Mouse (Mus musculus) retina, embryonic 14.5 days (tissue): ENCODE data around the gene Atf6b.

Source experiments
- DNase-seq: peaks from one replicate; pipeline ENCODE4 v3.0.0-alpha.2; 2015; ENCODE audit warnings: low spot score

Atf6b gene

DNA sequence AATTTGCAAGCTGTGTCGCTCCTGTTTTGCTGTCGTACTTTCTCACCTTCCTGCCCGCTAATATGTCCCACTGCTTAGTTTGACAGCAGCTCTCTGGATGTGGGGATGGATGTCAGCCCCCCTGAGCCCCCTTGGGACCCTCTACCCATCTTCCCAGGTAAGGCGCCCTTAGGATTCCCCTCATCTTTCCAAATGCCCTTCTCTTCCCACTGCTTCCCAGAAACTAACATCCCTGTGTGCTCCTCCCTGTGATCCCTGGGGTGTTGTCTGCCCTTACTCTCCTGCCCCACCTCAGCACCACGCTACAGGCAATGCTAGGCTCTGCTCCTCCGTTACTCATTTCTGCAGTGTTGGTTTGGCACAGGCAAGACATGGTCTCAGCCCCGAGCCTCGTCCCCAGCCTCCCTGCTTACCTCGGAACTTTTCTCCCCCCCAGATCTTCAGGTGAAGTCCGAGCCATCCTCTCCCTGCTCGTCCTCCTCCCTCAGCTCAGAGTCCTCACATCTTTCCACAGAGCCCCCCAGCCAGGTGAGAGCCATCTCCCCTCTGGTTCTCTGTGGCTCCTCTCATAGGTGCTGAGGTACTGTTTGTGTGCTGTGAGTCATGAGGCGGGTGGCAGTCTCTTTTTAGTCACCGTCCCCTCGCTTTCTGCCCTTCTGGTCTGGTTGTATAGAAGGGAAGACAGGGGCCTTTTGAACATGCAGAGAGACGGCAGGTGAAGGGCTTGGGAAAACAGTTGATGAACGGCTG, 1.4 kb downstream of the Atf6b start:
- no peak for DNase-seq

DNA sequence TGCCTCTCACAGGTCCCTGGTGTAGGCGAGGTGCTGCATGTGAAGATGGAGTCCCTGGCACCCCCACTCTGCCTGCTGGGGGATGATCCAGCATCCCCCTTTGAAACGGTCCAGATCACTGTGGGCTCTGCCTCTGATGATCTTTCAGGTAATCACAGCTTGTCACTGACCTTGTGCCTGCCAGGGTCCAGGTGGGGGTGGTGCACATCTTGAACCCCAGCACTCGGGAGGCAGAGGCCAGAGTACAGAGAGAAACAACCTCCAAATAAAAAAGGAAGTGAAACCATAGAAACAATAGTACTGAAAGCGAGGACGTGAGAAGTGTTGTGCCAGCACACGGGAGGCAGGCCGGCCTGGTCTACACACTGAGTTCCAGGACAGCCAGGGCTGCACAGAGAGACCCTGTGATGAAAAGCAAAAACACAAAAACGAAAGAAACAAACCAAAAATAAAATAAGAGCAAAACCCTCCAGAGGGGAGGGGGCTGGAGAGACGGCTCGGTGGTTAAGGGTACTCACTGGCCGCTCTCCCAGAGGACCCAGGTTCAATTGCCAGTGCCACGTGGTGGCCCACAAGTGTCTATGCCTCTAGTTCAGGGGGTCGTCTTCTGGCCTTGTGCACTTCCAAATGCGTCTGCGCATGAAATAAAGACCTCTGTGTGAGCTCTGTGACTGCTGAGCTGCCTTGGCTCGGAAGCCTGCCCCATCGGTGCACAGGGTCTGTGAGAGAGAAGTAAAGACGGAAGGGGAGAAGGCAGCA, 2.3 kb downstream of the Atf6b start:
- DNase-seq = no peak

DNA sequence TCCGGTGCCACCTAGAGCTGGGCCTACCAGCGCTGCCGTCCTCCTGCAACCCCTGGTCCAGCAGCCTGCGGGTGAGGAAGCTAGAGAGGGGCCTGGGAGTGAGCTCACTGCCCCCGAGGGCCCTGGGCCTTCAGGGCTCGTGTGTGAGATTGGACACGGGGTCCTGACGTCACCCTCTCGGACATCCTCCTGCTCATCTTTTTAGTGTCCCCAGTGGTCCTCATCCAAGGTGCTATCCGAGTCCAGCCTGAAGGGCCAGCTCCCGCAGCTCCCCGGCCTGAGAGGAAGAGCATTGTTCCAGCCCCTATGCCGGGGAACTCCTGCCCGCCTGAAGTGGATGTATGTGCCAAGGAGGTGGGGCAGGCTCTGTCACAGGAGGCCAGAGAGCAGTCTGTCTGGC, 3.8 kb downstream of the Atf6b start:
- DNase-seq = no peak

DNA sequence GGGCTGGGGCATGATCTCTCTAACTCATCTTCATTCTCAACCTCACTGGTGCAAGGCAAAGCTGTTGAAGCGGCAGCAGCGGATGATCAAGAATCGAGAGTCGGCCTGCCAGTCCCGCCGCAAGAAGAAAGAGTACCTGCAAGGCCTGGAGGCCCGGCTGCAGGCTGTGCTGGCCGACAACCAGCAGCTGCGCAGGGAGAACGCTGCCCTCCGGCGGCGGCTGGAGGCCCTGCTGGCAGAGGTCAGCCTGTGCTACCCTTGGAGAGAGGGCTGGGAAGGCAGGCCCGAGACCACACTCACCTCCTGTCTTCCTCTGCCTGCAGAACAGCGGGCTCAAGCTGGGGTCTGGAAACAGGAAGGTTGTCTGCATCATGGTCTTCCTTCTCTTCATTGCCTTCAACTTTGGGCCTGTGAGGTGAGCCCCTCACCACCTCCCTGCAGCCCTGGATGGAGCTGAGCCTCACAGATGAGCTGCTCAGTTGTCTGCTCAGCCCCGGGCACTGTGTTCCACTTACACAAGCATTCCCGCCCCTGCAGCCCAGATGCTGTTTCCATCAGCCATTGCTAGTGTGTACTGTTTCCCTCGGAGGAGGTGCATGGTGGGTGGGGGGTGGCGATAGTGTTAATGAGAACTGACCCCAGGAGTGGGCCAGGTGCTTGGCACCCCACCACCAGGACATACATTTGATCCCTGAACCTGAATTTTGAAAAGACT, 4.7 kb downstream of the Atf6b start:
- peak; percentile 69 for DNase-seq

DNA sequence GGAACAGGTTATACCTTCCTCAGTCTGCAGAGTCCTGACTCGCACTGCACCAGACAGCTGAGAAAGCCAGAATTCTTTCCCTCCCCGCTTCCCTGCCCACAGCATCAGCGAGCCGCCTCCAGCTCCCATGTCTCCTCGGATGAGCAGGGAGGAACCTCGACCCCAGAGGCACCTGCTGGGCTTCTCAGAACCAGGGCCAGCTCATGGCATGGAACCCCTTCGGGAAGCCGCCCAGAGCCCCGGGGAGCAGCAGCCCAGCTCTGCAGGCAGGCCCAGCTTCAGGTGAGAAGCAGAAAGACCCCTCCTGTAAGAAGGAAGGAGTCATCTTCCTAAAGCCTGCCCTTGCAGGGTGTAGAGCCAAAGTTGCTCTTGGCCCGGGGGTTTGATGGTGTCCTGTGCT, 5.6 kb downstream of the Atf6b start:
- DNase-seq = no peak

DNA sequence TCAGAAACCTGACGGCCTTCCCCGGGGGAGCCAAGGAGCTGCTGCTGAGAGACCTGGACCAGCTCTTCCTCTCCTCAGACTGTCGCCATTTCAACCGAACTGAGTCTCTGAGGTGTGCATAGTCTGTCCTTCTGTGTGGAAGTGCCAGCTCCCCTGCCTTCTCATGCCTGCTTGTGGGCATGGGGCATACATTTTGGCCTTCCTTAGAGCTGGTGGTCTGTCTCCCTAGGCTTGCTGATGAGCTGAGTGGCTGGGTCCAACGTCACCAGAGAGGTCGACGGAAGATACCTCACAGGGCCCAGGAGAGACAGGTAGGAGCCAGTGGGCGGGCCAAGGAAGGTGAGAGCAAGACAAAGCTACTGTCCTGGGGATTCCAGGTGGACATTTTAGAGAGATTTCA, 6.0 kb downstream of the Atf6b start:
- DNase-seq = no peak

DNA sequence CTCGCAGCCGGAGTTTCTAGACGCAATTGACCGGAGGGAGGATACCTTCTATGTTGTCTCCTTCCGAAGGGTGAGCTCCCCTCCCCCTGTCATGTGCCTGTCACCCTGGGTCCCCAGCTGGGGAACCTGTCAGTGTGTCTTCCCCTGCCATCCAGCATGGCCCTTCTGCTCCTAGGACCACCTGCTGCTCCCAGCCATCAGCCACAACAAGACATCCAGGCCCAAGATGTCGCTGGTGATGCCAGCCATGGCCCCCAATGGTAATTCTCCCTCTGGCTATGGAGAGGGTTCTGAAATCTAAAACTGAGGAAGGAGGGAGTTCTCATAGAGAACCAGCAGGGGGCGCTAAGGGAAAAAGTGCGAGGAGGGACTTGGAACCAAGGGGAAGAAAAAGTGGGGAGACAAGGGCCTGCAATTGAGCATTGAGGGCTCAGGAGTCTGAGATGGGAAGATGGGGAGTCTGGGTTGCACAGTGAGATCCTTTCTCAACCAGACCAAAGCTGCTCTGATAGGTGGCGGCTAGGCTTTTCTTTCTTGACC, 6.9 kb downstream of the Atf6b start:
- DNase-seq = peak; percentile 80

DNA sequence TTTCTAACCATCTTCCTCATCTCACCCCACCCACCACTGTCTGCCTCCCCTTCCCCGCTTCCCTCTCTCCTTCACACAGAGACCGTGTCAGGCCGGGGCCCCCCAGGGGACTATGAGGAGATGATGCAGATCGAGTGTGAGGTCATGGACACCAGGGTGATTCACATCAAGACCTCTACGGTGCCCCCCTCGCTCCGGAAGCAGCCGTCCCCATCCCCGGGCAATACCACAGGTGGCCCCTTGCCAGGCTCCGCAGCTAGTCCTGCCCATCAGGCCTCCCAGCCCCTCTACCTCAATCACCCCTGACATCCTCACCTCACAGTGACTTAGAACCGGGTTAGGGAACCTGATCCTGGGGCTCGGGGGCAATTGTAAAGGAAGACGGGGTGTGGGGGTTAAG, 7.4 kb downstream of the Atf6b start:
- DNase-seq = no peak

DNA sequence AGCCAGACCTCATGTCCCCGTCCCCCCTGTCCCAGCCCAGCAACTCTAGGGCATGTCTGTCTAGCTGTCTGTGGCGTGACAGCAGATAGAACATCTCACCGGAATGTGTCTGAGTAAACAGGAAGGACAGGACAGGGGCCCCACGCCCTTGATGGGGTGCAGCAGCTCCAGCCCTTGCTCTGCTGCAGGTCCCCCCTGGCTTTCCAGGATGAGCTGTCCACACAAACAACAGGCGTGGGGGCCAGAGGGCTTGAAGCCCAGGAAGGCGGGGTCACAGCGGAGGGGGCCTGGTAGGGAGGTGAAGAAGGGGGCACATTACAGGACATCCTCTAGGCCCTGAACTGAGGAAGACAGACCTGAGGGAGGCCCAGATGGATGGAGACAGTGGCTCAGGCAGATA, 8.2 kb downstream of the Atf6b start:
- DNase-seq = no peak

DNA sequence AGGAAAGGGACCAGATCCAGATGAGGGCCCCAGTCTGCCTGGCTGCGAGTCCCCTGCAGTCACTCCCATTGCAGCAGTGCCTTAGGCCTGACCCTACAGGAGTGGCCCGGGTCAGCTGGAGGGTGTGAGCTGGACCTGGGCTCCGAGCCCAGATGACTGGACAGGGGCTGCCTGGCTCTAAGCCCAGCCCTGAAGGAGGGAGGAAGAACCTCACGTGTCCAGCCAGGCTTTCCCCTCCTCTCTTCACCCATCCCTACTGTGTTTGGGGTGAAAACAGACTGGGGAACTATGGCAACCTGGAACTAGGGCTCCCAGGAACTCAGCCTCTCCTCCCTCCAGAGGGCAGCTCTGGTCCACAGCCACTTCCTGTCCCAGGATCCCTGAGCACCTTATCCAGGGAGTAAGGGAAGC, 8.6 kb downstream of the Atf6b start:
- DNase-seq = no peak

DNA sequence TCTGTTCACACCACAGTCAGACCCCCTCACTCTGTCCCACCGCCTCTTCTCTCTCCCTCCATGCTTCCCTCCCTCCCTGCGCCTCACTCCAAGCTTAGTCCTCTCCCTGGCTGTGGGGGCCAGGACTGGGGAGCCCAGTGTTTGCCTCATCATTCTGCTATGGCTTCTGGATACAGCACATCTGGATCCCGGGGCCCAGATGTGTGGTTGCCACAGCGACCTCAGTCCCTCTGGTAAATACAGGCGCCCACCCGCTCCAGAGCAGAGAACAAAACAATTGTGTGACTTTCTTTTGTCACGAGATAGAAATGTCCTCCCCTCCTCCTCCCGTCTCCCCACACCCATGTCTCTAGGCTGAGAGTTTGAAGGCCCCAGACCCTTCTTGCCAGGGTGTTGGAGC, 9.7 kb downstream of the Atf6b start:
- no peak for DNase-seq

DNA sequence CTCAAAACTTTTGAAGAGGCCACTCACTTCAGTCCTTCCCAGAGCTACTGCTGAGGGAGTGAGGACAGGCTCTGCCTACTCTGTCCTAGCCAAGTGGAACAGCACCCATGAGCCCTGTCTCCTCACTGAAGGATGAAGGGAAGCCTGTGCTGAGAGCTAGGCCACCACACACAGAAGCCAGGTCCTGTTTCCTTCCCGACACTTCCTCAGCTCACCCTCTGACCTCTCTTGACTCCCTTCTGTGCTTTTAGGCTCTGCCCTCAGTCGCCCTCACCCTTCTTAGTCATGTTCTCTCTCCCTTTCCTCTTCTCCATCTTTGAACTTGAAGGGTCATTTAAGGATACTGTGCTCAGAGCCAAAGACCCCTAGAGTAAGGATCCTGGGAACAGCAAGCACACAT, 10.3 kb downstream of the Atf6b start:
- DNase-seq = no peak

DNA sequence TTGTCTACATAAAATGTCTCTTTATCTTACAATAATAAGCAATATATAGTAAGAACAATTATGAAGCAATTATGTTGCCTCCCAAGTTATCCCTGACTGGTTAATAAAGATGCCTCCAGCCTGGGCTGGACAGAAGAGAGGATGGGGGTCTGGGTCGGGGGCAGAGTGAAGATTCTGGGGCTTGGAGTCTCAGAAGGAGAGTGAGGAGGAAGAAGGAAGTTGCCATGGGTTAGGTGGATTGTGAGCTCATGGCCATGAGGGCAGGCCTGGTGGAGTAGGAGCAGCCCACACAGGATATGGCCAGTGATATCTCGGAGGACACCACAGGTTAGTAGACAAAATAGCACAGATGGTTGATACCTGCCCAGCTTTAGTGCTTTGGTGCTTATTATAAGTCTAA, 11.2 kb downstream of the Atf6b start:
- DNase-seq = no peak

DNA sequence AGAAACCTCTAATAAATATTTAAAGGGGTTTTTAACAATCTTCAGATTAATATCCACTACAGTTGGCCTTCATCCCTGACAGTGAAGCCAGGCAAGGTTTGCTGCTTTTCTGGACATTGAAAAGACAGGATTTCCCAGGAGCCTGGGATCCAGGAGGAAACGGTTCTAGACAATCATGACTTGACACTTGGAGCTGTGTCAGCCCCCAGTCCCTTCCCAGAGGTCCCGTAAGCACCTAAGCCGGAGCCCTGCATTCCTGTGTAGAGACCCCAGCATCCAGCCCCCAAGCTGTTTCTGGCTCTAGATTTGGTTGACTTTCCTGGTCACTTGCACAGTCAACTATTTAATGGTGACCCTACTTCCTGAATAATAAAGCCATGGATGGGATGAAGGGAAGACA, 11.6 kb downstream of the Atf6b start:
- DNase-seq = no peak

DNA sequence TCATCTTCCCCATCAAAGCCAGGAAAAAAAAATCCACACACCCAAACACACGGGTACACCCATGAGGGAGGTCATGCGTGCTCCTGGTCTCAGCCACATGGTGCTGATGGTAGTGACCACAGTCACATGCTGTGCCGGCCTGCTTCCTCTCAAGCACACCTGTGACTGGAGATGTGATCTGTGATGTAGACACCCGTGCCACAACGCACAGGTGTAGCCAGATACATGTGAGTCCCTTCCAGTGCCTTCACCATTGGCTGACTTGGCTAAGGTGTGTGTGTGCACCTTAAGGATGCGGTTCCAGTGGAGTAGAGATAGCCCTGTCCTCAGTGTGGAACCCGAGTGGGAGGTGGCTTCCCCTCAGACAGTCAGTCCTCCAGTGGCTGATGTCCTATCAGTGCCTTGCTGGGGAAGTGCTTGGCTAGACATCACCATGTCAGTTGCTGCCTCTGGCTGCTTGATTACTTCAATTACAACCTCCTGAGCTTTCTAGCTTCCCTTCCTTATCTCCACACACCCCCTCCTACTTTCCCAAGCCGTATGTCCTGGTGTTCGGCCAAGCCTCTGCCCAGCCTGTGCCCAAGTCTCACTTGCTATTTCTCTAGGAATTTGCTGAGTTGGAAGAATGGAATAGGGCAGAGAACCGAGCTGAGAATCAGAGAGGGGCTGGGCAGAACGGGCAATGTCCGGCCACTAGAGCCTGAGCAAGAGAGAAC, 12.4 kb downstream of the Atf6b start:
- DNase-seq = no peak

DNA sequence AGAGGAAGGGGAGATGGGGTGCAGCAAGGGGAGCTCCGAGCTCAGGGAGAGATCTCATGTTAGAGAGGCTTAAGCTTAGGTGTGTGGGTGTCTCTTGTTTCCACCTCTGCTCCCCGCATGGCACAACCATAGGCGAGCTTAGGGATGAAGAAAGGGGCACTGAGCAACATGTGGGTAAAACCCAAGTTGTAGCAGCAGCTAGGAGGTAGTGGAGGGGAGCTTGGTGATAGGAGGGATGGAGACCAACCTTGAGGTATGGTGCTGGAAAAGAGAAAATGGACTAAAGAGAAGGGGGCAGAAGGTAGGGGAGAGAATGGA, 12.9 kb downstream of the Atf6b start:
- DNase-seq = no peak

DNA sequence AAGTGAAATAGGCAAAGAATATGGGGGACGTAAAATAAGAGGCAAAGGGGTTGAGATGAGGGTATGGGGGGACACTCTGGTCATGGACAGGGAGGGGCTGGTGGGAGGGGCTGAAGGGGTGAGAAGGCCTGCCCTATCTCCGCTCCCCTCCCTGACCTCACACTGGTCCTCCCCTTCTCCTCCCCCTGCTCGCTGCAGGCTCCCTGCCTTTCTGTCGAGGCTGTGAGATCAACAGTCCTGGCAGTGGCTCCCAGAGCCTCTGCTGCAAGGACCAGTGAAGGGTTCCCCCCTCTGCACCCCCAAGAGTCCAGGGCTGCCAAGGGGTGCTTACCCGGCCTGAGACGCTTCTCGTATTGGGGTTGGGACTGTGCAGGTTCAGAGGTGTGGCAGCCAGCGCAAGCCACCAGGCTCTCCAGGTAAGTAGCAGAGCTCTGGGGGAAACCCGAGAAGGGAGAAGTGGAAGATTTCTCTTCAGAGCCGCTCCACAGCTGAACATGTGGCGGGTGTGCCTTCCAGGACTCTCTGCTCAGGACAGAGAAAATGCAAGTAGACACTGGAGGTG, 13.4 kb downstream of the Atf6b start:
- DNase-seq = no peak

DNA sequence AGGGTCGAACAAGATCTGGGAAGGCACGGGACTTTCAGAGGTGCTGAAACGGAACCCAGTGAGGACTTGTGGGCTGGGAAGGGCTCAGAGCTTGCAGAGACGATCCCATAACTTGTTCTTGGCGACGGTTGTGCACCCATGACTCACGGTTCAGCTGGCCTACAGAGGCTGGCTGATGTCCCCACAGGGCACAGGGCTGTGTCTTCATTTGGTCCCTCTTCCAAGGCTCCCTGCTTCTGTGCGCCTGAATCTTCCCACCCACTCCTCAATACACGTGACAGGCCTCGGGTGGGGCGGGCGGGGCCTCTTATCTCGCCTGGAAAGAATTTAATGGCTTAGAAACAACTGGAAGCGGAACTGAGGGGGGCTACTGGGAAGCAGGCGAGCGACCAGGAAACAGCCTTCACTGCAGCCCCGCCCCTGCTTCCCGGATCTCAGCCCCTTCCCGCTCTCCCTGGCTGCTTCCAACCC, 14.2 kb downstream of the Atf6b start:
- no peak for DNase-seq

DNA sequence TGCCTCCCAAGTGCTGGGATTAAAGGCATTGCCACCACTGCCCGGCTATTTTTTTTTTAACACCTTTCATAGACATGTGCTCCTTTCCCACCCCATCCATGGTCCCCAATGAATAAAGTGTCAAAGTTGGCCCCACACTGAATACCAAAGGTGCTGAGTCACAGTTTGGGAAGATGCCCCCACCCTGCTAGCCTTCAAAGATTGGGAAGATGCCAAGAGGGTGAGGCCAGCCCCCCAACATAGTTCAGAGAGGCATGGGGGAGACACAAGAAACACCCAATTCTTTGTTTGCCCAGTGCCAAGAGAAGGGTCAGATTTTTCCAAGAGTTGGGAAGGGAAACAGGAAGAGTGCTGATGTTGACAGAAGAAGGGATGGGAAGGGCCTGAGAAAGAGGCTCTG, 15.5 kb downstream of the Atf6b start:
- no peak for DNase-seq

DNA sequence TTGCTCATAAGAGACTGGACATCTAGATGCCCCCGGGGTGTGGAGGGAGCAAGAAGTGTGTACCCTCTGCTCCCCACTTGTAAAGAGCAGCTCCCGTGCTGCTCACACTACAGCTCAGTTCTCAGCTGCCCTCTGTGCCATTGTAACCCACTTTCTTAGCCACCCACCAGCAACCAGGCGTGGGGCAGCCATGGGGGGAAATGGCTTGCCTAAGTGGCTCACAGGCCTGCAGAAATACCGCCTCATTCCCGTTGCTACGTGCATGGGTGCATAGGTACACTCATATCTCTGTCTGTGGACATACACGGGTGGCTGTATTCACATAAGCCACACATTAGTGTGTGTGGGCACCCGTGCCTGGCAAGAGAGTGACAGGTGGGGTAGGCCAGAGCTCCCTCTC, 16.0 kb downstream of the Atf6b start:
- no peak for DNase-seq

DNA sequence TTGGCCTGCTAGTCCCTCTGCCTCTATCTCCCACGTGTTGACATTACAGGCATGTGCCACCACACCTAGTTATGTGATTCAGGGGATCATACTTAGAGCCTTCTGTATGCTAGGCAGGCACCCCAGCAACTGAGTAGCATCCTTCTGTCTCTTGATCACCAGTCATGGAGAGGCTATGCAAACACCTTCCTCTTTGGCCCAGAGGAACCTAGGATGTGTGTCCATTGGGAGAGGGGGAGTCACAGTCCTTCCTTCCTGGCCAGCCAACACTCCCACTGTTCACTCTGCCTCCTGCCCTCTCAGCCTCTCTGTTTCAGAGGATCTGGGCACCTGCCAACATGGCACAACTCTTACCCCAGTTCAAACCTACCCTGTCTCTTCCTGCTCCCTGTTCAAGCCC, 16.6 kb downstream of the Atf6b start:
- no peak for DNase-seq

DNA sequence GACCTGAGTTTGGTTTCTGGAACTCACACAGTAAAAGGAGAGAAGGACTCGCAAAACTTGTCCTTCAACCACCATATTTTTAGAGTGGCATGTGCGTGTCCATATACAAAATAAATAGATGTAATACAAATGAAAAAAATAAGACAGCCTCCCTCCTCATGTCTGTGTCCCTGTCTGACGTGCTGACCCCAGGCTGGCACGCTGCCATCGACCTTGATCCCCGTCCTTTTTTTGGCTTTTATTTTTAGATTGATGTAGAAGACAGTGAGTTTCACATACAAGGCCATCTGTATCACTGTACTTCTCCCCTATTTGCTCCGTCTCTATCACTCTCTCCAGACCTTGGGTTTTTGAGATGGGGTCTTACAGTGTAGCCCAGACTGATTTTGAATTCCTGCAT, 17.5 kb downstream of the Atf6b start:
- no peak for DNase-seq
